Mouse (Mus musculus): ENCODE measurements at regions not wholly inside any gene's neighbourhood (a gene's known extent, or its start where the extent isn't known, plus 50 kb on each side); places are given as distances from the start of the nearest gene placed in this dataset.

DNA sequence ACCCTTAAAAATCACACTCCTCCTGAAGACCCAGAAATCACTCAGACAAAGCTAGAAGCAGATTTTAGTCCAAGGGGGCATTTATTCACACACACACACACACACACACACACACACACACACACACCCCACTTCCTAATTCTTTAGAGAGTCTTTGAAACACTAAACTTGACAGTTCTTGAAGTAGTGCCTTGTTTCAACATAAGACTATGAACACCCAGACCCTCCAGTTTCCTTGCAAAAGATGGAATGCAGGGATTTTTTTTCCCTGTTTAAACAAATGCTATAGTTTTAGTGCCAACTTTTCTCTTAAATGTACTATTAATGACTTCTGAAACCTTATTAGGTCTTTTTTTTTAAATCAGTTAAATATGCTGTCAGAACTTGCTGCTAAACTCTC lies 279.2 kb upstream of the Fat1 start:
- no peak for DNase-seq (ENCODE audit: low spot score in 2 of 2)

DNA sequence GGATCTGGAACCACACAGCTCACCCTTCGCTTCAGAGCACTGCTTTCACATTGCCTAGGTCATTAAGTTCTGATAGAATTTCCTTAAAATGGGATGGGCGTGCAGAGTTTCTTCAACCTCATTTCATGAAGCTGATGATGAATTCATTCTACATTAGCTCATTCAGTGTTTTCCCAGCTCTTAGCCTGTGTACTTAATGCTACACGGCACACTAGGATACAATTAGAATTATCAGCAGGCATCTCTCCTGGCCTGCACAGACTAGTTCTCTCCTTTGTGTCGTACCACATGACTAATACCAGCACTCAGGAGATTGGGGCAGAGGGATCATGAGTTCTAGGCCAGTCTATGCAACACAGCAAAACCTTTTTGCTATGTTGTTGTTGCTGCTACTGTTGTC lies 278.8 kb upstream of the Fat1 start:
- DNase-seq (ENCODE audit: low spot score in 2 of 2), result no peak

DNA sequence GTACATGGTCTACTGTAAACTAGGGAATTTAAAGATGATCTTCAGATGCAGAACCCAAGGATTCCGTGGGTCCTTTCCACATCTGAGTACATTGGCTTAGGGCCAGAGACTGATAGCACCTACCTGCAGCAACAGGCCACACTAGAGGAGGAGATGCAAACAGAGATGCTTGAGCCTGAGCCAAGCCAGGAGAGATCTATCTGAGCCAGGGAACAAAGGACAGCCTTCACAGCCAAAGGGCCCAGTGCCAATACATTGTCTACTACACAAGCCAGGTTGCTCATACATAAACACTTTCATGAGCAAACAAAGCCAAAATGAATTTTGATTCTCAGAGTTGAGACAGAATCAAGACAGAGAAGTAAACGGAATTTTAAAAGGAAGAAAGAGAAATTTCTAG lies 273.6 kb upstream of the Fat1 start:
- no peak for DNase-seq (ENCODE audit: low spot score in 2 of 2)

DNA sequence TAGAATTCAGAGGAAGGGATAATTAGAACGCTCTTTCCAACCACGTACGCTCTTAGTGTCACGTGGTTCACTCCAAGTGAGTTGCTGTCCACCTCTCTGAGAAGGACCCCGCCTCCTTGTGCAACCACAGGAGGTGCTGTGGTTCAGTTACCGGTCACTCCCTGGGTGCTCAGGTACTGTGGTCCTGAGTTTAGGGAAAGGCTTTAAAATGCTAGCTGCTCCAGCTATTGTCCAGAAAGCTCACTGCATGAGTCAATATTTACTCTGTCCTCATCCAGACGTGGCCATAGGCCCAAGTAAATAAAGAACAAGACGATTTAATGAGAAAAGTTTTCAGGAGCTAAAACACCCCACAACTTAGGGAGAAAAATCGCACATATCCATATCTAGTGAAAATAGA lies 248.1 kb upstream of the Fat1 start:
- no peak for DNase-seq (ENCODE audit: low spot score in 2 of 2)

DNA sequence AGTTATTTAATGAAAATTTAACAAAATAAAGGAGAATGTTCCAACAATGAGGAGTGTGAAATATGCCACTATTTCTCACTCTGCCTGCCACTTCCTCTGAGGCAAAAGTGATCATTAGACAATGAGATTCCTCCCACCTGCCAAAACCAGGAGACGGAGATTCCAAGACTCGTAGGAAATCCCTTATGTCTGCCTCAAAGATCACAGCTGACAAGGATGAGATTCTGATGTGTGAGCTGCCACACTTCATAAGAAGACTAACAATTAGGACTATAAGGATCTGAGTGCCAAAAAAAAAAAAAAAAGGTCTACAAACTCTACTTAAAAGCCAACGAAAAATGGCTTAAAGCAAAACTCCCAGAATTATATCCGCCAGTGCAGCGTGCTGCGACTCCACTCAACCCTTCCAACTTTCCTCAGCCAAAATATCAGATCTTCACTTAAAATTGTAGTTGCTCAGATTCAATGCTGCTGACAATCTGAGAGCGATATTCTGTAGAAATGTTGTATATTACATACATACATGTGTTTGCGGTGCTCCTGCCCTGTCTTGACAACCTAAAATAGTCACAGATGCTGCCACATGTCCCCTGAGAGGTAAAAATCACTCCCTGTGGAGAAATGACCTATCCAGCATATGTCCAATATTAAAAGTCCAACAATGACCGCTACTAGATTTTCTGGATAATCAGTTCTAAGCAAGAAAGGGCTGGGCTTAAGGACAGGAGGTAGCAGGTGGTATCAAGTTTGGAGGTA lies 245.2 kb upstream of the Fat1 start:
- no peak for DNase-seq (ENCODE audit: low spot score in 2 of 2)

DNA sequence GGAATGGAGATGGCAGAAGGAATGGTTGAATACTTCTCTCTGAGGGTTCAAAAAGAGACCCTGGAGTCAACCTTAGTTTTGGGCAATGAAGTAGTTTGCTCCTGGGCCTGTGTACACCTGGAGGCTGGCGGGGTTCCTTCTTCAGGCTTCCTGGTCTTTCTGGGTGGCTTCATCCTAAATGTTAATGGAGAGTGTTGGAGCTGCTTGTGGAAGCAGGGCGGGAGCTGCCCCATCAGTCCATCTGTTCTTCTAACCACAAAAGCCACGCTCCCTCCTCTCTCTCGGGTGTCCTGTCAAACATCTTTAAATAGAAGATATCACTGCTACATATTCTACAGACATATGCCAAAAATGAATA lies 244.7 kb upstream of the Fat1 start:
- no peak for DNase-seq (ENCODE audit: low spot score in 2 of 2)

DNA sequence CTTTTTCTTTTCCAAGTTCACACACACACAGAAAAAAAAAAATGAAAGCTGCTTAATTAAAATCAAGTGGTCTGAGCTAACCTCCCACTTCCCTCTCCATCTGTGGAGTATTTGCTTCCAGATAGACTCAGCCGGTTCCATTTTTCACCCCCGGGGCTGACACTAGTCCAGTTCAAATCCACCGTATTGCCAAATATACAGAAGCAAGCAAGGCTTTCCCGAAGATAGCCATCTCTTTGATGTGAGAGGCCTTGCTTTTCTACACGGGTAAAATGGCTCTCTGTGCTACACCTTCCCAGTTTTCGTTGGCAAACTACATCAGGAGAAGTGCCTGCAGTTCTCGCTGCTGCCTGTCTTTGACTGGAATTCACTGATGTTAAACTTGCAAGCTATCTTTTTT lies 244.1 kb upstream of the Fat1 start:
- DNase-seq (ENCODE audit: low spot score in 2 of 2), result no peak

DNA sequence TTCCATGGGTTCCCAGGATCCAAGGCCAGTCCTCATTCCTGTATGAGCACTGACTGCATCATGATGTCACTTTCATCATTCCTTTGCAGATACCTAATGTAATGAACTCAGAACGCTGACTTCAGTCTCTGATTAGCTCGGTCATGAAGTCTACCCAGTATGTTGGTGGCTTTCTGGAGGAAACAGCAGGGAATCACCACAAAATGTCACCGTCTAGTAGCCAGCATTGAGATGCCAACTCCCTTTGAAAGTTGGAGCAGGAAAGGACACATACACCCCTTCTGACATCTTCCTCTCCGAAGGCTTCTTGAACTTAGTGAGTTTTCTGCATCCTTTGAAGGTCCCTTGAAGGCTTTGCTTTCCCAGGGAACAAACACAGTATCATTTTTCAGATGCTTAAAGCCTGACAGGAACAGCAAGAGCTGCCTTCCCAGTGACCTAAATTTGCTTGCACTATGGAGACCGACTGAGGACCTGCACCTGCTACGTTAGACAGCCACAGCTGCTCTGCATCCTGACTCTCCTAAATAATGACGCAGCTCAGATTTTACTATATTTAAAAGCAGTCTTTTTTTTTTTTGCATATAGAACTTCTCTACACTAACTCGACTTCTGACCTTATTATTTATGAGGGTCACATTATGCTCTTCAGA lies 243.1 kb upstream of the Fat1 start:
- DNase-seq (ENCODE audit: low spot score in 2 of 2), result no peak

DNA sequence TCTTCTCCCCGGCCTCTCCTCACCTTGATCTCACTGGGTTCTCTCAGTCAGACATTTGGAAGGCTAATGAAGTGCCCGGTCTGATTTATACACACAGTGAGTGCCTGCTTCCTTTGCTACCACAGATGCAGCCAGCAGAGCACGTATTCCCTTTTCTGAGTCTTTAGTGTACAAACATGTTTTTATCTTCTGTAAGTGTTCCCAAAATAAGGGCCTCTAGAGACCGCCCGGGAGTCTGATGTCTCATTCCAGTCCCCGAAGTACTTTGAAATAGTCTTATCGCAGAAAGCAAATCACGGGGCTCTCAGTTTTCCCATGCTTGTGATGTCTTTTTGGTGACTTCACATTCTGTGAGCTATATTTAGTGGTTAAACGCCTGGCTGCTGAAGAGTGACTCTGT lies 240.4 kb upstream of the Fat1 start:
- no peak for DNase-seq (ENCODE audit: low spot score in 2 of 2)

DNA sequence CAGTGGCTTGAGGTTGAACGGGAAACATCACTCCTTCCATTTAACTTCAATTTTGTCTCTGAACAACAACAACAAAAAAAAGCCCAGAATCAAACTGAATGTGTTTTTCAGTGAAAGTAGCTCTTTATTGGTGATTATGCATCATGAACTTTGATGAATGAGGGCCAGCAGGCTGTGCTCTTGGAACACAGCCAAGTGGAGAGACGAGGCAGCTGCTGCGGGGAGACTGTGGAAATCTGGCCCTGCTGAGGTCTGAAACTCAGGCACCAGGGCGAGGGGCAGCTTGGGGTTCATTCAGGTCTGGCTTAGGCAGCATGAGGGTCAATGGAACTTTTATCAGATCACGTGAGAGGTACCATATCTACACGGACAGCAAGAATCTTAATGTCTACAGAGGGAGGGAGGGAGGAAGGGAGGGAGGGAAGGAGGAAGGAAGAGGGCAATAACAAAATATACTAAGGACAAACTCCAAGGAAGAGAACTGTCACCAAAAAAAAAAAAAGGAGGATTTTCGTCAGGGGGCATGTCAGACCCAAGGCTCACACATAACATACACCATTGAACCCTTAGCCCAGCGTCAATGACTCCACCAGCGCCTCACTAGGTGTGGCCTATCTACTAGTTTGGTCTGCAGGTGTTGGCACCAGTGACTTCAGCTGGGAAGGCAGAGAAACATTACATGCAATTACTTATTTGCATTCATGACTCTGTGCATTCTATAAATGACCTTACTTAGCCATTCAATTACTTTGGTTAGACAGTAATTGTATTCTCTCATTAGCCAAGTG lies 239.0 kb upstream of the Fat1 start:
- DNase-seq (ENCODE audit: low spot score in 2 of 2), result no peak

DNA sequence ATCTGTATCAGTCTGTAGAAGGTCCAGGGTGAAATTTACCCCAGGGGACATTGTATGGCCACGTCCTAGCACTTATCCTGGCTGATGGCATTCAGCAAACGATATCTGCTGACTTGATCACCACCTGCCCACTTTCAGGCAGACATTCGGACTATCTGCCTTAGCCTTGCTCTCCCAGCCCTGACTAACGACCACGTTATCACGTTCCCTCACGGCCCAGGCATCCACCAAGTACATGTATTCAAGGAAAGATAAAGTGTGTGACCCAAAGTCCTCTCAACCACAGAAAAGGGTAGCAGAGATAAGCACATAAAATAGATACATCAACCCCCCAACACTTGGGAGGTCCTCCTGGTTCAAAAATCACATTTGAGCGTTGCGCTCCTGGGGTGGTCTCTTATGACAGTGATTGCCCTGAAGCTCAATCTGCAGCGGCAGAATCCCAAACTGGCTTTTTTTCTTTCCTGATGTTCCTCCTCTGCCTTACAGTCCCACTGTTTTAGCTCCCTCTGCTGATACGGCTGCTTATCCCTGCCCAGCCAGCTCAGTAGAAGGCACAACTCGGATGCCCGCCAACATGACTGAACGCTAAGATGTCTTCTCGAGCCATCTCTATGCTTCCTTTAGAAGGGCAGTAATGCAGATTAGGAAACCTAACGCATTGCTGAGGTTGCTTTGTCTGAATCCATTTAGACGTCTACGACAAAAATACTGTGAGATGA lies 235.7 kb upstream of the Fat1 start:
- no peak for DNase-seq (ENCODE audit: low spot score in 2 of 2)

DNA sequence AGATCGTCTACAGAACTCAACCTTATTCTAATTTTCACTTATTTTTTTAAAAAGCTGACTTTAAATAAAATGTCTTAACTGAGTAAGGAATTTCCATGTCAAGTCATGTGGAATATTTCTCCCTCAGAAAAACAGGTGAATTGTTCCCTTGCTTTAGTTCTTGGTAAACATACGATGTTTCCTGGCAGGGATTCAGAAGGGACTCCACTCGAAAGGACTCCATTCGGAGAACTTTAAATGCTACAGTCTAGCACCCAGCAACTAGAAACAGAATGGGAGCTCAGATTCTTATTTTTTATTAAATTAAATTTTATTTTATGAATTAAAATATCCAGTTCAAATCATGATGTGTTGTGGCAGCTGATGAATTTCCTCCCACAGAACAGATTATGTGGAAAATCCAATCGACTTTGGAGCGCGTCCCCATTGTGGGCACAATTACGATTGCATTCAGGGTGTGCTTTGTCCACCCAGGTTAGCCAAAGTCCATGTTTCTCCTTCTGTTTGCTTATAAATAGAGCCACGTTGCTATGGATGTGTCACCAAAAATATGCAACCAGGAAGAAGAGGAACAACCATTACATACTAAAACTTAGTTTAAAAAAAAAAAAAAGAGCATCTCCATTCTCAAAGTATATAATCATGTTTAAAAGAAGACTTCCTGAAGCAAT lies 230.5 kb upstream of the Fat1 start:
- DNase-seq (ENCODE audit: low spot score in 2 of 2), result no peak

DNA sequence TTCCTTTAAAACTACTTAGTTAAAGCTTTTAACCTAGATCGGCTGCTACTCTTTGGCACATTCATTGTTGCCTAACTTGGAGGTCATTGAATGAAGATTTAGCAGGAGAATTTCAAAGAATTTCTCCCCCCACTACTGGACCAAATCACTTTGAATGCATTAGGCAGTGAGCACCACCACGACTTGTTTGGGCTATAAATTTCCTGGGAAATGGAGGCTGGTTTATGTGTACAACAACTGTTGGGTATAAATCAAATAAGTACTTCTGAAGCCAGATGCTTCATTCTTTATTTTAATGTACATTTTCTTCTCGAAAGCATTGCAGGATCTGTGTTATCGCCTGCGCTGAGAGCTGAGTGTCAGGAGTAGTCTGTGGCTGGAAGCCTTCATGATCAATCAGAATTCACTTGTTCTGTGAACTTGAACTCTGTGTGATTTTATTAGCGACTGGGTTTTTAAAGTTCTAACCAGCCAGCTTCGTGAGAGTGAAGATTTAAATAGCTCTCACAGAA lies 226.5 kb upstream of the Fat1 start:
- DNase-seq (ENCODE audit: low spot score in 2 of 2), result no peak

DNA sequence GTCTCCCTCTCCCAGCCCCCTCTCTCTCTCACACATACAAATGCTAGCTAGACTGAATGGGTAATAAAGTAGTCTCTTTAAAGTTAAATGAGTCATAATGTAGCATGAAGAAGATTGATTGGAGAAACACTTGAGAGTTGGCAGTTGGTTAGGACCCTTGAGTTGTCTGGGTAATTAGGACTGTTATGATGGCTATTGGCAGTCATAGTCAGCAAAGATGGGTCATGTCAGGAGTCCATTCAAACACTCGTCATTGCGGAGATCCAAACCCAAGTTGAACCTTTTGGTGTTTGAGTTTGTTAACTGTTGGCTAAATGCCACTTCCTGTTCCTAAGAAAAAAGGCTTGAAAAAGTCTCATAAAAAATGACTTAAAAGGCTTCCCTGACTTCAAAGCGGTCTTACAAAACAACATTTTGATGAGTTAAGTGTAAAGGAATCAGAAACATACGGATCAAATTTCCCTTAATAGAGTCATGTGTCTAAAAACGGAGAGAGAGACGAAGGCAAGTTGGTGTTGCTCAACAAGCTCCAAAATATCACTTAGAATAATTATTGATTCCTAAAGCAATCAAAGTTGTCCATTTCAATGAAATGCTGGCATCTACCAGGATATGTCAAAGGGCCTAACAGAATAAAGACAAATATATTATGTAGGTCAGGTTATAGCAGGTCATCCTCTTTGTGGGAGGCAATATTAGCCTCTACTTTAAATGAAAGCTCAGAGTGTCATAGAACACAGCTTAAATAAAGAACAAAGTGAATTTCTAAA lies 225.9 kb upstream of the Fat1 start:
- no peak for DNase-seq (ENCODE audit: low spot score in 2 of 2)

DNA sequence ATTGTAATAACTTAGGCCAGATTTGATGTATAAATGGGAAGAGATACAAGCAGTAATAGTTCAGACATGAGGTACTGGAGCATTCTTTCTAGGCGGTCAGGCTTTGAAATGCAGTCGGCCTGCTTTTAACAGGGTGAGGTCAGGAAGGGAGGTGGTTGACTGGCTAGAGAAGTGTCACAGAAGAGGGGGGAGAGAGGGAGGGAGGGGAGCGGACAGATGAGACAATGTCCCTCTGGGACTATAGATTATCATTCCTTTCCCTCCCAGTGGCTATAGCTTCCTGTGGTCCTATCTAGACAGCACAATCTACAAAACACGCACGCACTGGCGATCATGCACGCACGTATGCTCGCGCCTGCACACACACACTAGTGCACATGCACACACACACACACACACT lies 200.7 kb upstream of the Fat1 start:
- DNase-seq (ENCODE audit: low spot score in 2 of 2), result no peak

DNA sequence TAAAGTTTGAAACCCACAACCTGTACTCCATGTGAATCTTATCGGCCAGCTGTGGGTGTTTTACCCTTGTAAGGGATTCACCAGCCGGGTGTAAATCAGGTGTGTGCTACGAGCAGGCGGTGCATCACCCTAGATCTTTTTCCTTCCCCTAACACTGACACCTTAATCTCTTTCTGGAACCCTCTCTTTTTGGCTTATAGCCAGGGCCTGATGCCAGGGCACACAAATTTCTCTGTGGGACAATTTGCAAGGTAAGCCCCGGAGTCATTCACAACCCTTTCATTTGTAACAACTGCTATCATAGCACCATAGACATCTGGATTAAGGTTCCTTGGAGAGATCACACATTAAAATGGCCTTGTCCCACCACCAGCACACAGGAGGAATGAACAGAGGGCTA lies 199.4 kb upstream of the Fat1 start:
- DNase-seq (ENCODE audit: low spot score in 2 of 2), result no peak

DNA sequence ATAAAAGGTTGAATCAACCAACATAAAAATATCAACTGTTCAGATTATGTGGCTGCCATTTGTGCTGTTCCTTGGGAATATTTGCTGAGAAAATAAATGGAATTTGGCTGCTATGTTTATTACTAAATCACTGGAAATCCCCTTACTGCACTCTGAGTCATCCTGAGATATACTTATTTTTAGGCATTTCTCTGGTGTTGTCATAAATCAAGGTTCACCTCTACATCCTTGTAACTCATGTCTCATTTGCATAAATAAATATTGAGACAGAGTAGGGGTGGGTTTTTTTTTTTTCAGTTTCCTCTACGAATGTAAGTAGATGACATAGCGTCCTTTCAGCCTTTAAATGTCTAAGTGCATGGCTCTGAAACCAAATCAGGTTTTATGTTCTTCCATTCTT lies 191.9 kb upstream of the Fat1 start:
- DNase-seq (ENCODE audit: low spot score in 2 of 2), result no peak

DNA sequence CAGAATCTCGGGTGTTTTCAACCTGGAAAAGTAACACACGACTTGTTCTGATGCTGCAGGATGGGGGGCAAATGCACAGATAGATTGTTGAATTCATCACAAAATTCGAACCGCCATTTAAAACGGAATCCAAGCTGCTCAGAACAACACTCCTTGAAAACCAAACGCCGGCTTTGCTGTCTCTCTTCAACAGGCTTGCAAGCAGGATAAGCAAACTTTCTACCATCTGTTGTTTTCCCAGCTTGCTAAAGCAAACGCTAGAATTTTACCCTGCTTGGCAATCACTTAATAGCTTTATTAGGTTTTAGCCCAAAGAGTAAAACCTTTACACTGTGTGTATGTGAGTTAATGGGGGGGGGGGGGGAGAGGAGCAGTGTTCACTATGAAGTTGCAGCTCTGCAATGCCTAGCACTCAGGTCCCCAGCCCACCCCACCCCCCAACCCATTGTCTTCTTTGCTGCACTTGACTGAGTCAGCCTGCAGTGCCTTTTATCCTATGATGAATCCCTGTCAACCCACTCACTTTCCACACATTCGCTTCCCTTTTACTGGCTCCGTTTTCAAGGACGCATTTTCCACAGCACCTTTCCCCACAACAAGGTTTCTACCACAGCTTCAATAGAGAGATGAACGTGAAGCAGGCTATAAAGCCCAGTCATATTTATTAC lies 190.1 kb upstream of the Fat1 start:
- DNase-seq (ENCODE audit: low spot score in 2 of 2), result no peak

DNA sequence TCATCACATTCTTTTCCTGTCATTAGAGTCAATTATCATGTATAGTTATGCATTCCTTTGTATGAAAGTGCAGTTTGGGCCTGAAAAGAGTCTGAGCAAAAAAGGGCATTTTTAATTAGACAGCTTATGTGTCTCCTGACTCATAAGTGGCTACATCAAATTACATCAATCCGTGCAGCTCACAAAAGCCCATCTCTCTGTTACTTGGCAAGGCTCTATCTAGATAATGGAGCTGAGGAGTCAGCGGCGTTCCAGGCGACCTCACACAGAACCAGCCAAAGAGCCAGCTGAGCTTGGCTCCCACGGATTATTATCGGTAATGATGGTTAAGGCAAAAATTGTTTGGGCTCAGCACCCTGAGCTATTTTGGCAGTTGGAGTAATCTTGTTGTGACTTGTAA lies 176.5 kb upstream of the Fat1 start:
- no peak for DNase-seq (ENCODE audit: low spot score in 2 of 2)

DNA sequence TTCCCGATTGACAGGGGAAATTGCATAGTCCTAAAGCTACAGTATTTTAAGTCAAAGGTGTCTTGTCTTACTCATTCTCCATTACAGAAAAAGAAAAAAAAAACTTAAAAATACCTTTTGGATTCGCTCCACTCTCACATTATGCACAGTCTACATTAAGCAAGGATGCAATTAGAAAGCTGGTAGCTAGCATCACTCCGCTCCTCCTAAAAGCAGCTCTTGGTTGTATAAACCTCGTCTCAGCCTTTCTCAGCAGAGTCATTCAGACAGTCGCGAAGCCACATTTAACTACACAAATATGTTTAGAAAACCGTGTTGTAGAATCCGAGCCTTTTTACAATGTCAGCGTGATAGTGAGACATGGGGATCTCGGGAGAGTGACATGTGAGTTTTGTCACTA lies 172.5 kb upstream of the Fat1 start:
- no peak for DNase-seq (ENCODE audit: low spot score in 2 of 2)

Data from right cerebral cortex, postnatal 36 days (tissue).